Mouse (Mus musculus) intestine, embryonic 14.5 days (tissue): ENCODE results near the gene Fbxo24. TPM values are rescaled to one million over a fixed set of nuclear protein-coding genes. Genes with fewer than 3 reads are reported as not detected.

Experiments
- ATAC-seq: fragments of 200-750 bp; cut with Nextera tagmentation; replicated peaks from 2 replicates; pipeline ENCODE4 v1.8.0; 2017; ENCODE audit warnings: low read depth, moderate number of reproducible peaks, moderate TSS enrichment, moderate library complexity; ENCODE audit not compliant: low FRiP score, low TSS enrichment
- DNase-seq: peaks from one replicate; pipeline ENCODE4 v3.0.0-alpha.2; 2018; ENCODE audit warnings: low spot score
- H3K27ac ChIP-seq: fragments of 300-500 bp; sonication (generic); 2 replicates; pipeline ENCODE4 v1.5.1; 2014; ENCODE audit warnings: low read depth, mild to moderate bottlenecking, control low read depth
- H3K27me3 ChIP-seq: fragments of 300-500 bp; sonication (generic); replicated peaks from 2 replicates; pipeline ENCODE4 v1.6.1; 2014; ENCODE audit warnings: low read length, control low read depth; ENCODE audit not compliant: control insufficient read depth, insufficient read depth
- H3K36me3 ChIP-seq: fragments of 300-500 bp; sonication (generic); 2 replicates; pipeline ENCODE4 v1.6.1; 2014; ENCODE audit warnings: low read length, control low read depth; ENCODE audit not compliant: control insufficient read depth, insufficient read depth
- H3K4me1 ChIP-seq: fragments of 300-500 bp; sonication (generic); replicated peaks from 2 replicates; pipeline ENCODE4 v1.6.1; 2014; ENCODE audit warnings: low read length, control low read depth, mixed read lengths; ENCODE audit not compliant: control insufficient read depth, insufficient read depth
- H3K4me2 ChIP-seq: fragments of 300-500 bp; sonication (generic); 2 replicates; pipeline ENCODE4 v1.6.1; 2014; ENCODE audit warnings: low read length
- H3K4me3 ChIP-seq: fragments of 300-500 bp; sonication (generic); 2 replicates; pipeline ENCODE4 v1.5.1; 2014; ENCODE audit warnings: low read depth, low read length, control low read depth, mixed read lengths
- H3K9ac ChIP-seq: fragments of 300-500 bp; sonication (generic); 2 replicates; pipeline ENCODE4 v1.6.1; 2014; ENCODE audit warnings: mild to moderate bottlenecking, low read length
- H3K9me3 ChIP-seq: fragments of 300-500 bp; sonication (generic); 2 replicates; pipeline ENCODE4 v1.6.1; 2016; ENCODE audit warnings: low read length, control low read depth; ENCODE audit not compliant: control insufficient read depth
- WGBS: fragments of 180-500 bp; shearing (Covaris S2); extraction: QIAGEN DNeasy Blood & Tissue Kit; methylation state at CpG from one replicate; pipeline ENCODE4 v1.1.7; 2014; 5-methylcytosine and 5-hydroxymethylcytosine counted together
- polyA plus RNA-seq: library from polyadenylated mRNA; unstranded; fragments of >200 nt; fragmentation: Nextera tagmentation; extraction: Ambion mirVana; gene quantifications from 2 replicates; pipeline ENCODE4 v1.2.1, GENCODE M21; 2014

Fbxo24 gene
- polyA plus RNA-seq, 1 experiment from 2014 or later: 0.11 TPM

- 74% methylated on average over 7 of the region's 7 CpGs for WGBS
- Histone ChIP-seq H3K4me1 (peaks cover 10% of the 10 kb centered on the region), H3K36me3 (no peaks in the 10 kb centered on the region), H3K9me3 (no peaks in the 10 kb centered on the region), H3K27me3 (no peaks in the 10 kb centered on the region), H3K4me3 (no peak overlapping the region), H3K27ac (no peak overlapping the region), H3K4me2 (no peak overlapping the region), H3K9ac (no peak overlapping the region)
- ATAC-seq (no peak), DNase-seq (no peak)
Observed at GRCm38 (mm10) chr5:137595921-137596320, 32.9 kb downstream of the Fbxo24 start.

DNA sequence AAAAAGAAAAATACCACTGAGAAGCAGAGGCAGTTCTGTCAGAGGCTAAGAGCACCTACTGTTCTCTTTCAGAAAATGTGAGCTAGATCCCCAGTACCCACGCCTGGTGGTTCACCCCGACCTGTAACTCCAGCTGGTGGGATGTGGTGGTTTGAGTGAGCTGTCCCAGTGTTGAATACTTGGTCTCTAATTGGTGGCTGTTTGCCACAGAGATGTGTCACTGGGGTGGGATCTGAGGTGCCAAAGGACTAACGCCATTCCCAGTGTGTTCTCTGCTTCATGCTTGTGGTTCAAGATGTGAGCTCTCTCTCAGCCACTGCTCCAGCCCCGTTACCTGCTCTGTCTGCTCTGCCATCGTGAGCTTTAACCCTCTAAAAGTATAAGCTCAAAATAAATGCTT lies 38.3 kb downstream of the Fbxo24 start:
- Histone ChIP-seq H3K9ac (no peak overlapping the region), H3K4me1 (no peaks in the 10 kb centered on the region), H3K4me3 (no peak overlapping the region), H3K27ac (no peak overlapping the region), H3K9me3 (0 out of 2 replicates have a peak, but pooled peaks cover 2% of the 10 kb centered on the region), H3K27me3 (no peaks in the 10 kb centered on the region), H3K36me3 (no peaks in the 10 kb centered on the region), H3K4me2 (no peak overlapping the region)
- 70% methylated on average over 5 of the region's 5 CpGs for WGBS
- ATAC-seq: no peak
- DNase-seq: no peak

- Histone ChIP-seq H3K9ac (no peak overlapping the region), H3K4me1 (no peaks in the 10 kb centered on the region), H3K27me3 (peaks cover 9% of the 10 kb centered on the region), H3K36me3 (no peaks in the 10 kb centered on the region), H3K4me2 (no peak overlapping the region), H3K4me3 (no peak overlapping the region), H3K27ac (no peak overlapping the region), H3K9me3 (0 out of 2 replicates have a peak, but pooled peaks cover 2% of the 10 kb centered on the region)
- DNase-seq (peak; percentile 73), ATAC-seq (no peak)
- 31% methylated on average over 8 of the region's 8 CpGs for WGBS
Observed at GRCm38 (mm10) chr5:137584976-137585375, 43.8 kb downstream of the Fbxo24 start.

DNA sequence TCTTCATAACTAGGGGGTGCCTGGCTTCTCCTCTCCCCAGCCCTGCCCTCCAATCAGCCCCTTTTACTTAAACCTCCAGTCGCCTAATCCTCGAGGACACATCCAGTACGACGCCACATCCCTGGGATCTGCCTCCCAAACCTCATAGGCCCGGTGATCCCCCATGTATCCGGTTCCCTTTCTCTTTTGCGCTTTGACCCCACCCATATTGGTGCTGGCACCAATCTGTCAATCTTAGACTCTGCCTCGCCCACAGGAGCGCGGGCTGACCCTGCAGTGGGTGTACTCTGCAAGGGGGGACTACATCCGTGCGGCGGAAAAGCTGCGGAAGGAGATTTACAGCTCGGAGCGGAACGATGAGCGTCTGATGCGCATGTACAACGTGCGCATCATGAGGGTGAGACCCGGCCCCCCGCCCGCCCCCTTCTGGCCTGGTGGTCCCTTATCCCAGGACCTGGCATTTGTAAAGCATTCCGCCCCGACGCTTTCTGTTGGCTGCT lies 45.1 kb downstream of the Fbxo24 start:
- DNase-seq: peak; percentile 67

DNA sequence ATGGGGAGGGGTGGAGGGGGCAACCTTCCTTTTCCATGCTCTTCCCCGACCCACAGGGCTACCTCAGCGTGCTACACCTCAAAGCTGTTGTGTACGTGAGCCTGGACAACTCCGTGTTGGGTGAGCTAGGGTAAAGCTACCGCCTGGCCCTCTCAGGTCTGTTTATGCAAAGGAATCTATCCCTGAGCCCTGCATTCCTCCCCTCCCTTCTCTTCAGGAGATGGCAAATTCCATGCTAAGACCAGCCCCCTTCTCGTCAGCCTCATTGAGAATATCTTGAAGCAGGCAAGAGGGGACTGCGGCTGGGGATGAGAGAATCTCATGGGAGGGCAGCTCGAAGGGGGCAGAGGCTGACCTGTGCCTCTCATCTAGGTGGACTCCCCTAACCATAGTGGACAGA lies 46.1 kb downstream of the Fbxo24 start:
- DNase-seq (no peak), ATAC-seq (no peak)
- H3K9ac ChIP-seq: no peak overlapping the region
- H3K36me3 ChIP-seq: no peaks in the 10 kb centered on the region
- H3K27me3 ChIP-seq: peaks cover 9% of the 10 kb centered on the region
- H3K27ac ChIP-seq: no peak overlapping the region
- 0 out of 2 replicates have a peak, but pooled peaks cover 2% of the 10 kb centered on the region for H3K9me3 ChIP-seq
- H3K4me2 ChIP-seq: no peak overlapping the region
- no peak overlapping the region for H3K4me3 ChIP-seq
- 23% methylated on average over 8 of the region's 8 CpGs for WGBS
- no peaks in the 10 kb centered on the region for H3K4me1 ChIP-seq

More for the DNA sequence above, 45.1 kb downstream of the Fbxo24 start:
- H3K36me3 ChIP-seq: no peaks in the 10 kb centered on the region
- 0 out of 2 replicates have a peak, but pooled peaks cover 2% of the 10 kb centered on the region for H3K9me3 ChIP-seq
- peak overlapping the region; percentile 2; the same call in 1 of the 2 replicates for H3K9ac ChIP-seq
- no peaks in the 10 kb centered on the region for H3K4me1 ChIP-seq
- peak overlapping the region; percentile 28 for H3K4me3 ChIP-seq
- H3K4me2 ChIP-seq: peak overlapping the region; percentile 58
- peaks cover 9% of the 10 kb centered on the region for H3K27me3 ChIP-seq
- 12% methylated on average over 27 of the region's 27 CpGs for WGBS
- ATAC-seq: peak; percentile 45; the same call in 1 of the 2 replicates
- no peak overlapping the region for H3K27ac ChIP-seq

- Histone ChIP-seq H3K36me3 (no peaks in the 10 kb centered on the region), H3K27ac (no peak overlapping the region), H3K4me3 (no peak overlapping the region), H3K9me3 (no peaks in the 10 kb centered on the region), H3K4me1 (no peaks in the 10 kb centered on the region), H3K9ac (no peak overlapping the region), H3K4me2 (no peak overlapping the region), H3K27me3 (peaks cover 9% of the 10 kb centered on the region)
- ATAC-seq (no peak), DNase-seq (no peak)
- 75% methylated on average over 6 of the region's 6 CpGs for WGBS
Observed at GRCm38 (mm10) chr5:137580246-137580645, 48.6 kb downstream of the Fbxo24 start.

DNA sequence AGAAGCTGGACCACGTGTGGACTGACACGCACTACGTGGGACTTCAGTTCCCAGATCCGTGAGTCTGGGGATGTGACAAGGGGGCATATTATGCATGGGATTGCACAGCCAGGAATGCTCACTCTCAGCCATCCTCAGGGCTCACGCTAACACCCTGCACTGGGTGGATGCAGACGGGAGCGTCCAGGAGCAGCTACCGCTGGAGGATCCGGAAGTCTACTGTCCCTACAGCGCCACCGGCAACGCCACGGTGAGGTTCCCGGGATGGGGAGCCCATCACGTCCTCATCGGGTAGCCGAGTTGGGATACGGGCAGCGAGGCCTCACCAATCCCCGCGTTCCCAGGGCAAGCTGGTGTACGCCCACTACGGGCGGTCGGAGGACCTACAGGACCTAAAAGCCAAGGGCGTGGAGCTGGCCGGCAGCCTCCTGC lies 54.3 kb downstream of the Fbxo24 start:
- H3K27me3 ChIP-seq: peaks cover 5% of the 10 kb centered on the region; the same call in 1 of the 2 replicates
- H3K4me1 ChIP-seq: 0 out of 2 replicates have a peak, but pooled peaks cover under 1% of the 10 kb centered on the region
- H3K27ac ChIP-seq: no peak overlapping the region
- peak overlapping the region; percentile 47 for H3K4me2 ChIP-seq
- H3K4me3 ChIP-seq: peak overlapping the region; percentile 18
- 8% methylated on average over 26 of the region's 27 CpGs for whole genome bisulfite sequencing
- no peaks in the 10 kb centered on the region for H3K36me3 ChIP-seq
- no peaks in the 10 kb centered on the region for H3K9me3 ChIP-seq
- DNase-seq: no peak
- H3K9ac ChIP-seq: no peak overlapping the region
- no peak; the same call in 1 of the 2 replicates for ATAC-seq

DNA sequence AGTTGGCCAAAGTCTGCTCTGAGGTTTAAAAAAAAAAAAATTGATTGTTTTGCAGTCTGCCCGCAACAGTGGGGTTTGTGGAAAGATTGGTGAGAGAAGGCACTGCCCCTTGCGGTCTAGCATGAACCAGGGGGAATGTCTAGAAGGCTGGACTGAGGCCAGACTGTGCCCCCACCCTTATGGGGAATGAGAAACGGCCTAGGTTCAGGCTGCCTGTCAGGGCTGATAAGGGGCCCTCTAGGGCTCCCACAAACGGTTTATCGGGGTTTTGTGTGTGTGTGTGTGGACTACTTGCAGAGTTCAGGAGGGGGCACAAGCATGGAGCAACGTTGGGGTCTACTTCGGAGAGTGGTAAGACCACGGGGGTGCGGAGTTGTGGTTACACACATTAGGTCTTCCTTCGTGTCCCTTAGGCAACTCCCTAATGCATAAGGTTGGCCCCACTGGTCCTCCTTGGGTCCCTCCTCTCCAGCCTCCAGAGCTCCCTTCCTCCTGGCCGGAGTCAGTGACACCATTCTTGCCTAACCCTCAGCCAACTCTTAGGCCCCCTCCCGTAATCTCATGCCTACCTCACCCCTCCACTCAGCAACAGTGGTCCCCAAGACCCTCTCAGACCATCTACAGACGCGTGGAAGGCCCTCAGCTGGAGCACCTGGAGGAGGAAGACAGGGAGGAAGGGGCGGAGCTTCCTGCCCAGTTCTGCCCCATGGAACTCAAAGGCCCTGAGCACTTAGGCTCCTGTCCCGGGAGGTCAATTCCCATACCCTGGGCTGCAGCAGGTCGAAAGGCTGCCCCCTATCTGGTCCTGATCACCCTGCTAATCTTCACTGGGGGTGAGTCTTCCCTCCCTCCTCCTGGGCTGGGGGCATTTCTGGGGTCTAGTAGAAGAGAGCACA lies 57.9 kb downstream of the Fbxo24 start:
- H3K9me3 ChIP-seq: no peaks in the 10 kb centered on the region
- H3K9ac ChIP-seq: no peak overlapping the region
- H3K36me3 ChIP-seq: no peaks in the 10 kb centered on the region
- no peak overlapping the region for H3K4me3 ChIP-seq
- no peak overlapping the region for H3K4me2 ChIP-seq
- DNase-seq (no peak), ATAC-seq (no peak)
- H3K27ac ChIP-seq: no peak overlapping the region
- H3K4me1 ChIP-seq: 0 out of 2 replicates have a peak, but pooled peaks cover 2% of the 10 kb centered on the region
- H3K27me3 ChIP-seq: peaks cover 5% of the 10 kb centered on the region; the same call in 1 of the 2 replicates
- WGBS: 77% methylated on average over 17 of the region's 17 CpGs
